Comparison of ENCODE assay signal across 33 mouse cellular contexts in genomic region chr4:117145248-117145647, GRCm38 (mm10). TPM values are rescaled to one million over a fixed set of nuclear protein-coding genes. Genes with fewer than 3 reads are reported as not detected.
"Had no signal": no experiment of that assay in that cellular context is flagged by ENCODE, and none has a peak within 500 bp of the region (broad histone marks: within the 10 kb centered on the region; RNA-seq: fewer than 3 reads in every experiment).

No protein-coding gene starts in this region.

- H3K27me3 ChIP-seq: heart, embryonic 15.5 days; hindbrain, embryonic 15.5 days; kidney, embryonic 15.5 days; limb, embryonic 13.5 days; limb, embryonic 15.5 days had no signal

- H3K4me1 ChIP-seq: heart, embryonic 13.5 days; heart, embryonic 15.5 days; hindbrain, embryonic 13.5 days; hindbrain, embryonic 15.5 days; limb, embryonic 13.5 days; limb, embryonic 15.5 days had no signal

- H3K9me3 ChIP-seq: heart, embryonic 13.5 days; heart, embryonic 15.5 days; hindbrain, embryonic 13.5 days; hindbrain, embryonic 15.5 days; kidney, embryonic 15.5 days; limb, embryonic 13.5 days; limb, embryonic 15.5 days; liver, embryonic 12.5 days had no signal

- H3K4me3 ChIP-seq: gastrocnemius, adult 2 months; heart, adult 2 months; heart, embryonic 13.5 days; heart, embryonic 15.5 days; hindbrain, embryonic 13.5 days; hindbrain, embryonic 15.5 days; kidney, embryonic 15.5 days; layer of hippocampus, adult 2 months; limb, embryonic 13.5 days; limb, embryonic 15.5 days; liver, embryonic 12.5 days had no signal

- DNase-seq: gastrocnemius, adult 2 months; gastrocnemius, postnatal 10 days; gastrocnemius, postnatal 36 days; heart, adult 11 months; heart, adult 2 months; heart, postnatal 14 days; heart, postnatal 36 days; kidney, adult 11 months; kidney, adult 2 months; kidney, adult 9 months; kidney, postnatal 14 days; kidney, postnatal 36 days; layer of hippocampus, postnatal 36 days; left cerebral cortex, postnatal 4 days had no signal

- ATAC-seq: intestine, embryonic 16.5 days; liver, embryonic 12.5 days had no signal

RNA-seq across cellular contexts. Expression of gene Tctex1d4, which starts 18.7 kb away (rescaled TPM):
- total RNA-seq: gastrocnemius, adult 2 months; gastrocnemius, postnatal 10 days; gastrocnemius, postnatal 36 days; heart, adult 2 months; heart, postnatal 14 days; heart, postnatal 36 days; hematopoietic stem cell, adult 5-6 weeks; layer of hippocampus, postnatal 36 days; left cerebral cortex, adult 8-10 months; left cerebral cortex, postnatal 25 days; liver, adult 2 months had no signal
- polyA plus RNA-seq: heart, embryonic 11.5 days; heart, embryonic 13.5 days; heart, embryonic 15.5 days; heart, postnatal 0 days; intestine, embryonic 14.5 days; intestine, embryonic 16.5 days; kidney, embryonic 15.5 days; limb, embryonic 11.5 days; limb, embryonic 13.5 days; limb, embryonic 15.5 days; liver, embryonic 12.5 days; liver, embryonic 14.5 days had no signal

RNA-seq across cellular contexts. Expression of gene Kif2c, which starts 37.2 kb away (rescaled TPM):
- total RNA-seq: gastrocnemius, adult 2 months had no signal
